Mouse (Mus musculus): ENCODE measurements around the gene Snx30.

Snx30 gene

DNA sequence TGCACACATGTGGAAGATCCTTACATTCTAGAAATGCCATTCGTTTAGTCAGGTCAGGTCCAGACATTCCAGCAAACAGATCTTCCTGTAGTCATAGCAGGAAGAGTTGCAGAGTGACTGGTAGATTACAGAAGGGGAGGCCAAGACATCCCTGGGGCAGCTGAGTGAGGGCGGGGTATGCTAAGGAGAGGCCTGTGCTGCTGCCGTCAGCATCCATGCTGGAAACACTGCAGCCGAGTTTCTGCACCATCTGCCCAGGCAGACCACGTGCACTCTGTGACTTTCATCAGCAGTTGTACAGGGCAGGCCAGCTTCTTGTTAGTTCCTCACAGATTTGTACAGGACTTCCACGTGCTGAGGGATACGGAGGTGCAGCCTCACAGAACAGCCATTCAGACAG is 17.8 kb downstream of the Snx30 start:
- DNase-seq (ENCODE audit: low read depth, low spot score): peak; percentile 21

GRCm38 (mm10) chr4:59824860-59825259 is 19.2 kb downstream of the Snx30 start:
- no peak for DNase-seq (ENCODE audit: low read depth, low spot score)

- no peak for DNase-seq (ENCODE audit: low read depth, low spot score)
Measured at GRCm38 (mm10) chr4:59825634-59826033, 20.0 kb downstream of the Snx30 start.

DNA sequence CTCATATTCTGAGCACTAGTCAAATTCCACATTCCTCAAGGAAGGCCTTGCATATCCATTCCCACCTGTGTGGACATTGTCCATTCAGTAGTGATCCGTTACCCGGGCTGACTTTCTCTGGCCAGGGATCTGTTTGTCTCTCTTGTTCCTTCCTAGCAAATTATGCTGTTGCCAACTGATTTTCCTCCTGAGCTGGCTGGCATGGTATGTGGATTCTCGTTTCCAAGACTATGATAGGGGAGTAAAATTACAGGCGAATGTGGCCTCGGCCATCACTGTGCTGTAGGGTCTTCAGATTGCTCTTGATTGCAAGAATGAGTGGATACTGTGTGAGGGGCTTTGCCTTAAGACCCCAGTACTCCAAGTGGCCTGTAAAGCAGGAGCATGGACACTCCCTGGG is 20.7 kb downstream of the Snx30 start:
- DNase-seq (ENCODE audit: low read depth, low spot score): no peak

- DNase-seq (ENCODE audit: low read depth, low spot score): no peak
Measured at GRCm38 (mm10) chr4:59829072-59829471, 23.4 kb downstream of the Snx30 start.

GRCm38 (mm10) chr4:59831038-59831437 is 25.4 kb downstream of the Snx30 start:
- no peak for DNase-seq (ENCODE audit: low read depth, low spot score)

DNA sequence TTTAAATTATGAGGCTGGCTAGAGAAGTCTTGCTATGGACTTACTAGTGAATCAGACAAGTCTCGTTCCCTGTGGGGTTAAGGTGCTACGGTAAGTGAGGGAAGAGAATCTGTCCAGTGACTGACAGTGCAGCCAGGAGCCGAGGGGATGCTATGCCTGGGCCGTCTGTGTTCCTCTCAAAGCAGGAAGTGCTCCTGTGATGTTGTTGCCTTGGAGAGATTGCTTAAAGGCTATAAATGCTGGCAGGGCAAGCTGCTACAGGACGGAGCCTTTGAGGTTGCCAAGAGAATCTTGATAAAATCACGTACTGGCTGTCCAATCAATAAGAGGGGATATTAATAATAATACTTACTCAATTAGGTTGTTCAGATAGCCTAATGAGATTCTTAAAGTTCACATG is 27.2 kb downstream of the Snx30 start:
- no peak for DNase-seq (ENCODE audit: low read depth, low spot score)

GRCm38 (mm10) chr4:59837659-59838058 is 32.0 kb downstream of the Snx30 start:
- no peak for DNase-seq (ENCODE audit: low read depth, low spot score)

DNA sequence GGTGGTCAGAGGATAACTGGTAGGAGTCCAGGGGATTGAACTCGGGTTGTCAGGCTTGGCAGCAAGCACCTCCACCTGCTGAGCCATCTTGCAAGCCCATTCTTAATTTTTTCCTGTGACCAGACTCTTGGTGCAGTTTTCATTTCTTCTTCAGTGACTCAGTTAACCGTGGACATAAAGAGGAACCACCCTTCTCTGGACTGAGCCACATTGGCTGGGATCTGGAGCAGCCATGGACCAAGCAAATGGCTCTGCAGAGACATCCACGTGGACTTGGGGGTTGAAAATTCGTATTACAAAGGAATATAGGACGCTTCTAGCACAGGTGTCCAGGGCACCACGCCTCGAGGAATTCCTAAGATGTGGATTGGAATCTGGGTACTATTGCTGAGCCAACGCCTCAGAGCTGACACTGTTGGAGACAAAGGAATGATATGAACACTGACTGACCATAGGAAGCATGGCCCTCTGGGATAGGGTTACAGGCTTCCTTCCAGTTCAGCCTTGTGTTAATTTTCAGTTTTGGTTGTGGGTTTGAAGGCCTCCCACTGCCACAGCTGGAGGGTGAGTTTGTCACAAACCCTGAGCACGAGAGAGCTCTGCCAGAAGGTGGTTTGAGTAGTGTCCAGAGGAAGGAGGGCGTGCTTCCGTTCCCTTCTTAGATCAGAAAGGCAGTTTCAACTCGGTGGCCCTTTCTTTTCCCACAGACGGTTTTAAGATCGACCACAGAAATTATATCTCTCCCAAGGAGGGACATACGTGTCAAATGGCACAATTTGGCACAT is 39.0 kb downstream of the Snx30 start:
- DNase-seq (ENCODE audit: low read depth, low spot score): peak; percentile 29

DNA sequence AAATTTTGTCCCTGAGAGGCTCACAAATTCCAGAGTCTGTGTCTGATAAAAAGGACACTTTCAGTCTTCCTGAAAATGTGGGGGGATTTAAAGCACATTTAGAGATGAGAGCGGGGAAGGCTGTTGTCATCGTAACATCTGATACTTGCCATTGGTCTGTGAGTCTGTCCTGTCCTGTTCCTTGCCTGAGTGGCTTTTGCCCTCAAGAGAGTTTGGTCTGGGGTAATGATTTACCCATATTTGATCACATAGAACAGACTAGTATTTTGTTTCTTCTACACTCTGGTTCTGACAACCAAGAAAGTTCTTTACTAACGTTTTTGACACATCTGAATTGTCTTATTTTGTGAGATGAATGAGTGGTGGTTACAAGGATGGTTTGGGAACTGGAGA is 39.6 kb downstream of the Snx30 start:
- DNase-seq (ENCODE audit: low read depth, low spot score): no peak

GRCm38 (mm10) chr4:59847447-59847846 is 41.8 kb downstream of the Snx30 start:
- DNase-seq (ENCODE audit: low read depth, low spot score): no peak

DNA sequence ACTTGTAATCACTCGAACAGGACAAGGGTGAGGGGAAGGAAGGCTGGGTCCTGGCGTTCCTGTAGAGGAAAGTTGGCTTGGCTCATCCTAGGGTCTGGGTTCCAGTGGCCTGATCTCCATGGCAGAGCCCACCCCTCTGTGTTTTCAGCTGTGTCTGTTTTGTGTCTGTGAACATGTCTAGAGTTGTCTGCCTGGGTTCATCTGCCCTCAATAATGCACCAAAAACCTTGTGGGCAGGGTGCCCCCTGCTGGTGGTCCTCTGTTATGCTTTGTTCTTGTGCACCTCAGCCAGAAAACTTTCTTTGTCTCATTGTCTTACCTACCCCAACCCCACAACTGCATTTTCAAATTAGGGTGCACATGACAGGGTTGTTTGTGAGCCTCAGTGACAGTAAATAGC is 44.5 kb downstream of the Snx30 start:
- DNase-seq (ENCODE audit: low read depth, low spot score): peak; percentile 87

- DNase-seq (ENCODE audit: low read depth, low spot score): no peak
Measured at GRCm38 (mm10) chr4:59850886-59851623, 45.4 kb downstream of the Snx30 start.

- DNase-seq (ENCODE audit: low read depth, low spot score): no peak
Measured at GRCm38 (mm10) chr4:59853155-59853554, 47.5 kb downstream of the Snx30 start.

DNA sequence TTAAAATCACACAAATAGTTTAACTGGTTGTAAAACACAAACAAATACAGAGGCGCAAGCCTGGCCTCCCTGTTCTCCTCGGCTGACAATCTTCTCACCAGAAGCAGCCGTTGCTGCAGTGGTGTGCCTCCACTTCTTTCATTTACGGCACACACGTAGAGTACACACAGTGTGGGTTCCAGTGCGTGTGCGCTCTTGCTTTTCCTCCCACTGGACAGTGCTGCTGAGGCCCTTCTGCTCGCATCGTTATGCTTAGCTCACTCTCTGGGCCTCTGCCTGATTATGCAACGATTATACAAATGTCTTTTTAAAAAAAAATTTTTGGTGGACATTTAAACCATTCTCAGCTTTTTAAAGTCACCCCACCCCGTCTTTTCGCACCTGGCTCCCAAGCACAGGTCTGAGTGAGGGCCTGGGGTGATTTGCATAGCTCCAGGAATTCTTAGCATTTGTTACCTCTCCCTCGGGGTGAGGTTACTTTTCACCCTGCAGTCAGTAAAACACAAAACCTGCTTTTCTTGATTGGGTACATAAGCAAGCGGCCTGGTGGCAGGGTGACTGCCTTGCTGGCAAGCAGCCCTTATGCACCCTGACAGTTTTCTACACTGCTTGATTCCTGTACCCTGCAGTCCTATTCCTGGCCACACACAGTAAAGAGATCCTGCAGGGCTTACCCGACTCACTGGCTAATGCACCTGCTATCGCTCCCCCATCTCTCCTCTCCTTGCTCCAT is 54.2 kb downstream of the Snx30 start:
- peak; percentile 51 for DNase-seq (ENCODE audit: low read depth, low spot score)

- no peak for DNase-seq (ENCODE audit: low read depth, low spot score)
Measured at GRCm38 (mm10) chr4:59860431-59860830, 54.8 kb downstream of the Snx30 start.

DNA sequence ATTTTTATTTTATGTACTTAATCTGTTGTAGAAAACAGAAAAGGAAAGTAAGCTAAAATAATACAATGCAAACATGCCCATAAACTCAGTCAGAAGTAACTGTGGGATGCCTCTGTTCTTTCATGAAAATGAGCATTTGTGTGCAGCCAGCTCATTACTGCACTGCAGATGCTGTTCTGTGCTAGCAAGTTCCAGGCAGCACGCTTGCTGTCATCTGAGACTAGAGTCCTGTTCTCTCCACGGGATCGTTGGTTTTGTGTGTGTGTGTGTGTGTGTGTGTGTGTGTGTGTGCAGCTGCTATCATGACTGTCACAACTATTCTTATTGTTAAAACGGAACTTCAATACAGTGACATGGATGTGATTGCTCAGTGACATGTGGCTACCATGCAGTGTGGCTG is 56.2 kb downstream of the Snx30 start:
- DNase-seq (ENCODE audit: low read depth, low spot score): no peak

- no peak for DNase-seq (ENCODE audit: low read depth, low spot score)
Measured at GRCm38 (mm10) chr4:59862335-59862734, 56.7 kb downstream of the Snx30 start.

- no peak for DNase-seq (ENCODE audit: low read depth, low spot score)
Measured at GRCm38 (mm10) chr4:59863869-59864268, 58.2 kb downstream of the Snx30 start.

DNA sequence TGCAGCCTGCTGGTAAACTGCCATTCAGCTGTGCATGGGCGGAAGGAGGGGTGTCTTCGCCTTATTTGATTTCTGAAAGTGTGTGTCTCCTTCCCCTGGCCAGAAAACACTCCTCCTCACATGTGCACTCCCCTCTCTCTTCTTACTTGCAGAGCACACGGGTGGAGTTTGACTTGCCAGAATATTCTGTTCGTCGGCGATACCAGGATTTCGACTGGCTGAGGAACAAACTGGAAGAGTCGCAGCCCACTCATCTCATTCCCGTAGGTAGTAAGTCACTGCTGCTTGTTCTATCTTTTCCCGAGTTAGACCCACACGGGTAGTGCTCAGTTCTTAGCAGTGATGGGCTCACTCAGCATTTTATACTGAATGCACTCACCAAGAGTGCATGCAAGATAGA is 62.4 kb downstream of the Snx30 start:
- no peak for DNase-seq (ENCODE audit: low read depth, low spot score)

GRCm38 (mm10) chr4:59869488-59870057 is 63.9 kb downstream of the Snx30 start:
- no peak for DNase-seq (ENCODE audit: low read depth, low spot score)

GRCm38 (mm10) chr4:59870433-59870832 is 64.8 kb downstream of the Snx30 start:
- no peak for DNase-seq (ENCODE audit: low read depth, low spot score)
